Mouse (Mus musculus): Measurements from ENCODE around the gene Zdhhc13. TPM values are rescaled to one million over a fixed set of nuclear protein-coding genes. Genes with fewer than 3 reads are reported as not detected.

Zdhhc13 gene
- polyA plus RNA-seq, 1 experiment = 12.5 TPM

GRCm38 (mm10) chr7:48853496-48853895 is 64.7 kb downstream of the Zdhhc13 start:
- Histone ChIP-seq H3K4me3 (replicated peaks; ENCODE audit: control insufficient read depth, low read depth, low read length) (no peak overlapping the region), H3K27ac (ENCODE audit: control insufficient read depth, insufficient read depth, low read depth, low read length, poor library complexity) (no peak overlapping the region), H3K4me1 (ENCODE audit: control insufficient read depth, insufficient read depth, low read length) (no peaks in the 10 kb centered on the region)
- TF ChIP-seq CTCF (IDR thresholded peaks at IDR 0.05; ENCODE audit: control insufficient read depth, insufficient read depth, low read length) = no peak
- TF ChIP-seq POLR2A (IDR thresholded peaks at IDR 0.05; ENCODE audit: borderline replicate concordance, control insufficient read depth, low read depth, low read length) = no peak
- 86% methylated on average over 13 of the region's 13 CpGs for WGBS

- H3K4me3 ChIP-seq (replicated peaks; ENCODE audit: control insufficient read depth, low read depth, low read length) = no peak overlapping the region
- 92% methylated on average over 3 of the region's 3 CpGs for WGBS
Measured at GRCm38 (mm10) chr7:48855461-48855860, 66.7 kb downstream of the Zdhhc13 start.

GRCm38 (mm10) chr7:48858257-48858656 is 69.5 kb downstream of the Zdhhc13 start:
- Histone ChIP-seq H3K4me1 (ENCODE audit: control insufficient read depth, insufficient read depth, low read length) (peaks cover 4% of the 10 kb centered on the region; the same call in 1 of the 2 replicates), H3K27ac (ENCODE audit: control insufficient read depth, insufficient read depth, low read depth, low read length, poor library complexity) (no peak overlapping the region), H3K4me3 (replicated peaks; ENCODE audit: control insufficient read depth, low read depth, low read length) (no peak overlapping the region)
- WGBS = 39% methylated on average over 1 of the region's 1 CpGs
- TF ChIP-seq POLR2A (IDR thresholded peaks at IDR 0.05; ENCODE audit: borderline replicate concordance, control insufficient read depth, low read depth, low read length) = no peak
- no peak for TF ChIP-seq CTCF (IDR thresholded peaks at IDR 0.05; ENCODE audit: control insufficient read depth, insufficient read depth, low read length)

More at GRCm38 (mm10) chr7:48855461-48855860, 66.7 kb downstream of the Zdhhc13 start:
- H3K4me1 ChIP-seq (ENCODE audit: control insufficient read depth, insufficient read depth, low read length) = 0 out of 2 replicates have a peak, but pooled peaks cover 2% of the 10 kb centered on the region
- TF ChIP-seq CTCF (IDR thresholded peaks at IDR 0.05; ENCODE audit: control insufficient read depth, insufficient read depth, low read length) (no peak), POLR2A (IDR thresholded peaks at IDR 0.05; ENCODE audit: borderline replicate concordance, control insufficient read depth, low read depth, low read length) (no peak)
- no peak overlapping the region for H3K27ac ChIP-seq (ENCODE audit: control insufficient read depth, insufficient read depth, low read depth, low read length, poor library complexity)

- Histone ChIP-seq H3K27ac (ENCODE audit: control insufficient read depth, insufficient read depth, low read depth, low read length, poor library complexity) (no peak overlapping the region), H3K4me3 (replicated peaks; ENCODE audit: control insufficient read depth, low read depth, low read length) (no peak overlapping the region), H3K4me1 (ENCODE audit: control insufficient read depth, insufficient read depth, low read length) (peaks cover 4% of the 10 kb centered on the region; the same call in 1 of the 2 replicates)
- 17% methylated on average over 4 of the region's 4 CpGs for WGBS
- TF ChIP-seq POLR2A (IDR thresholded peaks at IDR 0.05; ENCODE audit: borderline replicate concordance, control insufficient read depth, low read depth, low read length) (no peak), CTCF (IDR thresholded peaks at IDR 0.05; ENCODE audit: control insufficient read depth, insufficient read depth, low read length) (no peak)
Measured at GRCm38 (mm10) chr7:48859362-48859761, 70.6 kb downstream of the Zdhhc13 start.

GRCm38 (mm10) chr7:48860948-48861347 is 72.1 kb downstream of the Zdhhc13 start:
- H3K4me1 ChIP-seq (ENCODE audit: control insufficient read depth, insufficient read depth, low read length) = peaks cover 4% of the 10 kb centered on the region; the same call in 1 of the 2 replicates
- WGBS = 17% methylated on average over 1 of the region's 1 CpGs
- TF ChIP-seq POLR2A (IDR thresholded peaks at IDR 0.05; ENCODE audit: borderline replicate concordance, control insufficient read depth, low read depth, low read length) (no peak), CTCF (IDR thresholded peaks at IDR 0.05; ENCODE audit: control insufficient read depth, insufficient read depth, low read length) (no peak)
- H3K4me3 ChIP-seq (replicated peaks; ENCODE audit: control insufficient read depth, low read depth, low read length) = no peak overlapping the region
- no peak overlapping the region for H3K27ac ChIP-seq (ENCODE audit: control insufficient read depth, insufficient read depth, low read depth, low read length, poor library complexity)

- H3K27ac ChIP-seq (ENCODE audit: control insufficient read depth, insufficient read depth, low read depth, low read length, poor library complexity) = no peak overlapping the region
- peaks cover 4% of the 10 kb centered on the region; the same call in 1 of the 2 replicates for H3K4me1 ChIP-seq (ENCODE audit: control insufficient read depth, insufficient read depth, low read length)
- H3K4me3 ChIP-seq (replicated peaks; ENCODE audit: control insufficient read depth, low read depth, low read length) = no peak overlapping the region
- no peak for TF ChIP-seq CTCF (IDR thresholded peaks at IDR 0.05; ENCODE audit: control insufficient read depth, insufficient read depth, low read length)
- no peak for TF ChIP-seq POLR2A (IDR thresholded peaks at IDR 0.05; ENCODE audit: borderline replicate concordance, control insufficient read depth, low read depth, low read length)
- WGBS = 52% methylated on average over 4 of the region's 4 CpGs
Measured at GRCm38 (mm10) chr7:48861796-48862195, 73.0 kb downstream of the Zdhhc13 start.

GRCm38 (mm10) chr7:48864199-48864598 is 75.4 kb downstream of the Zdhhc13 start:
- TF ChIP-seq POLR2A (IDR thresholded peaks at IDR 0.05; ENCODE audit: borderline replicate concordance, control insufficient read depth, low read depth, low read length) (no peak), CTCF (IDR thresholded peaks at IDR 0.05; ENCODE audit: control insufficient read depth, insufficient read depth, low read length) (no peak)
- H3K27ac ChIP-seq (ENCODE audit: control insufficient read depth, insufficient read depth, low read depth, low read length, poor library complexity) = no peak overlapping the region
- H3K4me3 ChIP-seq (replicated peaks; ENCODE audit: control insufficient read depth, low read depth, low read length) = no peak overlapping the region
- peaks cover 4% of the 10 kb centered on the region; the same call in 1 of the 2 replicates for H3K4me1 ChIP-seq (ENCODE audit: control insufficient read depth, insufficient read depth, low read length)

GRCm38 (mm10) chr7:48864671-48865458 is 76.1 kb downstream of the Zdhhc13 start:
- Histone ChIP-seq H3K27ac (ENCODE audit: control insufficient read depth, insufficient read depth, low read depth, low read length, poor library complexity) (no peak overlapping the region), H3K4me3 (replicated peaks; ENCODE audit: control insufficient read depth, low read depth, low read length) (no peak overlapping the region), H3K4me1 (ENCODE audit: control insufficient read depth, insufficient read depth, low read length) (peaks cover 4% of the 10 kb centered on the region; the same call in 1 of the 2 replicates)
- WGBS = 27% methylated on average over 9 of the region's 9 CpGs
- no peak for TF ChIP-seq CTCF (IDR thresholded peaks at IDR 0.05; ENCODE audit: control insufficient read depth, insufficient read depth, low read length)
- no peak for TF ChIP-seq POLR2A (IDR thresholded peaks at IDR 0.05; ENCODE audit: borderline replicate concordance, control insufficient read depth, low read depth, low read length)

Measured in bone marrow, adult 2 months (tissue).